Mouse (Mus musculus) activated CD4-positive, CD25-positive, alpha-beta regulatory T cell, adult 4 months (primary cell): ENCODE data around the gene Tmem106c. TPM values are rescaled to one million over a fixed set of nuclear protein-coding genes. Genes with fewer than 3 reads are reported as not detected.

Source experiments
- ATAC-seq: one replicate; pipeline ENCODE4 v1.8.0; 2017
- polyA plus RNA-seq, 2 experiments: library from polyadenylated mRNA; unstranded; fragments of 100-300 nt; shearing (Covaris generic); gene quantifications; one replicate each; pipeline ENCODE4 v1.2.1; 2017

Gene Tmem106c
- polyA plus RNA-seq, 2 experiments from 2014 or later: 23.5 to 25.5 TPM

DNA sequence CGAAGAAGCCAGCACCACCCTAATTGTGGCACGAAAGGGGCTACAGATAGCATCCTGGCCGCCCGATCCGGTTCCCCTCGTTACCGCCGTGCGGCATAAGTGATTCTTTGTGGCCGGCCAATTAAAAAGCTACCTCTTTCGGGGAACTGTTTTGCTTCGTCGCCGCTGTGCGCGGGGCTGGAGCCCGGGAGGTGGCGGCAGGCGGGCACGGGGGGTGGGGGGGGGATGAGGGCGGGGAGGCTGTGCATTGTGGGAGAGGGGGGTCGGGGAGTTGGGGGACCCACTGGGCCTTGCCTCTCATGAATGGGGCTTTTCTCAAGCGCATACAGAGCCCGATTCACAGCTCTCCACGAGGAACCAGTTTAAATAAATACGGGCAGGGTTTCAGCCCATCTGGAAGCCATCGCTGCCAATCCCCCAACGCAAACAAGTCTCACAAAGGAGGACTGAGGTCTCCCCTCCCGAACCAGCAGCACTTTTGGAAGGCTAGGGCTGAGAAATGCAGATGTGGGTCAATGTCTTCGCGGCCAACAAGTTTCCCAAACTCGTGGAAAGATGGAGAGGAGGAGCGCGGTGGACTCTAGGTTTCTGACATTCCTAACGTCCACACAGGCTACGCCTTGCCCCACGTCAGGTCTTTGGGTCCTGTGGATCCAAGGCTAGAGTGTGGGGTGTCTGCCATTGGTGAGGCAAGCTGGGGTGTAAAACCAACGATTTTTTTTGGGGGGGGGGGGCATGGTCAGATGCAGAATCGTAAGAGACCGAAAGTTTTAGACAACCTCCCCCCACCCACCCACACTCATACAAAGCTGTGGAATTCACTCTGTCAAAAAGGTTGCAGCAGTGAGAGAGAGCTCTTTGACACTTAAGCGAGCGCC is 38.4 kb downstream of the Tmem106c start:
- ATAC-seq: no peak

DNA sequence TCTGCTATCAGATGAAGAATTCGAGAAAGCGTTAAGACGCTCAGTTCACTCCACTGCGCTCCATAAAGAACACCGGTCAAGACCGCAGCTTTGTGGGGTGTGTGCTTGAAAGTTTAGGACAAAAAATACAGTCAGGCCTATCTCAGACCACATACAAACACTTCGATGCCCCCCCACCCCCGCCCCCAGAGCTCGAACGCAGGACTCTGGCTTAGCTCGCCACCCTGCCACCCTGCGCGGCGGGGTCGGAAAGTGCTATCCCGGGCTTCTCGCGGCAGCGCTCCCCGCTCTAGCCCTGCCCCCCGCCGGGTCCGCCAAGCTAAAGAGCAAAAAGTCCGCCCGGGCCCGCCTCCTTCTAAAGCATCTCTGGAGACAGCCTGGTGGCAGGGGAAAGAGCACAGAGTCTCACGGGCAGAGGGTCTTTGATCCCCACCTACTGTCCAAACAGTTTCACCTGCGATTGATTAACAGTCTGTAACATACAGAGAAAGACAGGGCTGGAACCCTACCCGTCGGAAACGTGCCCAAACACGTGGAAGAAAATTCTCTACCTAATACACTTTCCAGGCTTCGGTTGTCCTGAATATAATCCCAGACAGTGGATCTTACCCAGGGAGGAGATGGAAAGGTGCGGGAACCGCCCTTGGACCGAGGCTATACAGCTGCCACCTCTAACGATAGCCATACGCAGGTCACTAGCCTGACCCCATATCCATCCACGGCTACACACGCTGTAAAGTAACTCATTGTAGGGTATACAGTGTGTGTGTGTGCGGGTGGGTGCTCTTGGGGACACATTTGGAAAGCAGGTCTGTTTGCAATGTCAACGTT is 39.2 kb downstream of the Tmem106c start:
- ATAC-seq: no peak

DNA sequence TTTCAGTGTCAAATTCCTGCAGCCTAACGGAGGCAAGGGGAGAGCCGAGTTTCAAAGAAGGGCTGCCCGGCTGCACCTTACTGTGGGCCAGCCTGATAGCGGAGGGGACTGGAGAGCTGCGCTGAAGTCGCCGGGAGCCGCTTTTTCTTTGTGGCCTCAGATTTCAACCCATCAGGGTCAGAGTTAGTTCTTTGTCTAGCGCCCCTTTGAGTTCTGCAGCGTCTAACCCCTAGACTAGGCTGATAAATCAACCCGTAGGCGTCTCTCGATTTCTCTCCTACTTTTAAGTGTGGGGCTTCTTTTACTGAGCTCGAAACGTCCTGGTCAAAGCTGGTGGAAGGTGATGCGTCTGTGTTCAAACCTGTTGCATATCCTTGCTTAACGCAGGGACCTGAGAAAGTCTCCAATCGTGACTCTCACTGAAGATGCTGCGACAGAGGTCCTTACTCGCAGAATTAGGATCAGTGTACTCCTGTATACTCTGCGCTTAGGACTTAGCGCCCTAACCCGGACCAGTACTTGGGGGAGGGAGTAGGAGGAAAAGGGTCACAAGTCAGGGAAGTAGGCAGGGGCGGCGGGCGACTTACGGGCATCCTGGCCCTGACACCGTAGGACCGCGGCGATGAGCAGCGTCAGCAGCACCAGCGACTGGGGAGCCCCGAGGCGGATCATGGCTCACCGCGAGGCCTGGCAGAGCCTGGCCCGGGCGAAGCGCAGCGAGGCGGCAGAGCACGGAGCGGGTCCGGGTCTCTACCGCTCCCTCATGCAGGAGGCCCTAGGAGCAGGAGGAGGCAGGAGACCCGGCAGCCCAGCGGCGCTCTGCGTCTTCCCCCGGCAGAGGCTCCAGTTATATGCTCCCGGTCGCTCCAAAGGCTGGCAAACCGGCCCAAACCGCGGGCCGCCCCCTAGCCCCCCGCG is 40.1 kb downstream of the Tmem106c start, which contains the start of gene Col2a1:
Gene Col2a1, minus strand, starts transcription at position 874 of the 918 bp plus-strand sequence.
- no peak for ATAC-seq

- no peak for ATAC-seq
These were observed 40.8 kb downstream of the Tmem106c start for GRCm38 (mm10) chr15:98004740-98005159.

DNA sequence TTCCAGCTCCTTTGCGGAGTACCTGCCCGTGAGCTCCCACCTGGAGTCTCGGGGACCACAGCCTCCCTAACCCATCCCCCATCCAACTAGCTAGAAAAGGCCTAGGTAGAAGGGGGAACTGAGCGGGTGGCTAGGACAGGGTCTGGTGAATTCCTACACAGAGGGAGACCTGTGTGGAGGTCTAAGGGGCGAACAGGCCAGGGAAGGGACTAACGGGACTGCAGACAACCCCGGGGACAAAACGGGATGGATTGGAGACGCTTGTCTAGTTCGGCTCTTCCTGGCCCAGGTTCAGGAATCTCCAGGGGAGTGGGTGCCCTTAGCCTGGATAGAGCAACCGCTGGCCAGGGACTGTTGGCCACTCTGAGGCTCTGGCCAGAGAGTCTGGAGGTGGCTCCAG is 41.2 kb downstream of the Tmem106c start:
- no peak for ATAC-seq

- no peak for ATAC-seq
These were observed 48.8 kb downstream of the Tmem106c start for GRCm38 (mm10) chr15:98012810-98013209.

GRCm38 (mm10) chr15:98017925-98018324 is 53.9 kb downstream of the Tmem106c start:
- no peak for ATAC-seq

DNA sequence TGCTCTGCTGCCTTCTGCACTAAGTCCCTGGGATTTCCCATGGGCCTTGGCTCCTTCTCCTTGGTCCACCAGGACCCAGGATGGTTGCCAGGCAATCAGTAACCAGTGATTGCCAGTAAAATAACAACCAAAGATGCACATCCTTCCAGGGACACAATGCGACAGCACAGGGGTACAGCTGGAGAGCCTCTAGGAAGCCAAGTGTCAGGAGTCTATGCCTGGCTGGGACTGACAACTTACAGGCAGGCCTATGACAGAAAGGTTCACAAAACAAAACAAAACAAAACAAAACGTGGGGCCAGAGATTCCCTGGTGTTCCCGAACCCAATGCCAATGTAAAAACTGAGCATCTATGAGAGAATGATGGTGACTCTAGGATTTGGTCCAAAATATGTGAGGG is 55.0 kb downstream of the Tmem106c start:
- no peak for ATAC-seq

Other genes starting within 250 kb of the Tmem106c start
- gene Endou, start 232.9 kb upstream of the Tmem106c start, polyA plus RNA-seq: under 1 TPM in 1 of 2 experiments, not detected in 1; 0.33 TPM
- not detected for gene Rapgef3, start 196.2 kb upstream of the Tmem106c start, polyA plus RNA-seq
- gene Slc48a1, start 185.7 kb upstream of the Tmem106c start, polyA plus RNA-seq: 10 to 100 TPM; 23.6 to 29.0 TPM
- gene Hdac7, start 119.7 kb upstream of the Tmem106c start, polyA plus RNA-seq: 10 to 100 TPM; 58.8 to 69.5 TPM
- gene Vdr, start 53.6 kb upstream of the Tmem106c start, polyA plus RNA-seq: 1 to 10 TPM in 1 of 2 experiments, under 1 TPM in 1; 0.71 to 1.8 TPM
- gene Col2a1, start 40.5 kb downstream of the Tmem106c start, polyA plus RNA-seq: under 1 TPM in 1 of 2 experiments, not detected in 1; 0.25 TPM
- gene Pfkm, start 128.4 kb downstream of the Tmem106c start, polyA plus RNA-seq: 1 to 10 TPM; 5.0 to 6.8 TPM
- 10 to 100 TPM; 27.5 to 31.6 TPM for gene Senp1, start 129.5 kb downstream of the Tmem106c start, polyA plus RNA-seq
- gene Asb8, start 201.4 kb downstream of the Tmem106c start, polyA plus RNA-seq: 10 to 100 TPM; 36.6 to 43.2 TPM
- gene Ccdc184, start 203.0 kb downstream of the Tmem106c start, polyA plus RNA-seq: under 1 TPM in 1 of 2 experiments, not detected in 1; 0.25 TPM
- gene Olfr288, start 231.3 kb downstream of the Tmem106c start, polyA plus RNA-seq: not detected